Mouse (Mus musculus) left cerebral cortex, adult 2 months (tissue): Measurements from ENCODE around the gene Ror2. TPM values are rescaled to one million over a fixed set of nuclear protein-coding genes. Genes with fewer than 3 reads are reported as not detected.

ENCODE experiments used
- DNase-seq, 2 experiments: peaks; one replicate each; pipeline ENCODE4 v3.0.0; 2021 to 2022; ENCODE audit warnings: low spot score in 2 of 2, mixed read lengths in 1 of 2; ENCODE audit errors: extremely low spot score in 1 of 2
- H3K27ac ChIP-seq: fragments of 200-600 bp; 2 replicates; pipeline ENCODE4 v1.8.1; 2022
- H3K4me3 ChIP-seq: fragments of 200-600 bp; 2 replicates; pipeline ENCODE4 v1.8.1; 2022
- CTCF ChIP-seq: fragments of 200-600 bp; IDR thresholded peaks from 2 replicates; pipeline ENCODE4 v1.8.1; 2022; ENCODE audit warnings: antibody characterized with exemption, mild to moderate bottlenecking, moderate library complexity
- intact Hi-C: fragments of 180-260 bp; cut with DNase I; formaldehyde crosslinking; loops from one replicate; pipeline ENCODE4 v1.15.1; 2025
- total RNA-seq, 2 experiments: library from RNA; stranded (reverse); gene quantifications; 2 replicates each; pipeline ENCODE4 v1.2.3; 2021

The Ror2 gene
- total RNA-seq, 2 experiments from 2014 or later = 1.0 to 1.4 TPM

GRCm38 (mm10) chr13:53099771-53100682, 185.9 kb downstream of the Ror2 start:
- TF ChIP-seq CTCF = peak; percentile 38
- no peak for DNase-seq

GRCm38 (mm10) chr13:53096615-53097014, 189.3 kb downstream of the Ror2 start:
- intact Hi-C loops = loop anchor here (1.0 to 10.0 kb wide), 4 partner anchors 114 to 445 kb away; no protein-coding TSS in a partner anchor
- H3K4me3 ChIP-seq = no peak overlapping the region
- peak; percentile 61 to 82 for DNase-seq
- TF ChIP-seq CTCF = peak; percentile 98
- H3K27ac ChIP-seq = no peak overlapping the region

More at GRCm38 (mm10) chr13:53099771-53100682, 185.9 kb downstream of the Ror2 start:
- Histone ChIP-seq H3K4me3 (no peak overlapping the region), H3K27ac (no peak overlapping the region)
- intact Hi-C loops = loop anchor here (10.0 kb wide), 1 partner anchor 265 kb away; no protein-coding TSS in a partner anchor

- intact Hi-C loops = loop anchor here (1.0 to 10.0 kb wide), 2 partner anchors 260 to 384 kb away; no protein-coding TSS in a partner anchor
- peak; percentile 39 for TF ChIP-seq CTCF
- Histone ChIP-seq H3K4me3 (no peak overlapping the region), H3K27ac (no peak overlapping the region)
- DNase-seq = no peak
Observed at GRCm38 (mm10) chr13:53095222-53095621, 190.7 kb downstream of the Ror2 start.

GRCm38 (mm10) chr13:53094658-53095057, 191.3 kb downstream of the Ror2 start:
- no peak for TF ChIP-seq CTCF
- no peak overlapping the region for H3K27ac ChIP-seq
- no peak overlapping the region for H3K4me3 ChIP-seq
- DNase-seq = no peak
- intact Hi-C loops = loop anchor here (1.0 to 10.0 kb wide), 2 partner anchors 260 to 383 kb away; no protein-coding TSS in a partner anchor

- intact Hi-C loops = loop anchor here (10.0 kb wide), 1 partner anchor 259 kb away; no protein-coding TSS in a partner anchor
- no peak for TF ChIP-seq CTCF
- H3K4me3 ChIP-seq = no peak overlapping the region
- DNase-seq = no peak
- H3K27ac ChIP-seq = no peak overlapping the region
Observed at GRCm38 (mm10) chr13:53093407-53093806, 192.5 kb downstream of the Ror2 start.

- no peak overlapping the region for H3K27ac ChIP-seq
- no peak overlapping the region for H3K4me3 ChIP-seq
- intact Hi-C loops = no loop called here
- no peak for TF ChIP-seq CTCF
- DNase-seq = peak in 1 of 2 experiments; percentile 12
Observed at GRCm38 (mm10) chr13:53086552-53087282, 199.2 kb downstream of the Ror2 start.

GRCm38 (mm10) chr13:53081846-53082245, 204.1 kb downstream of the Ror2 start:
- Histone ChIP-seq H3K4me3 (no peak overlapping the region), H3K27ac (no peak overlapping the region)
- no peak for DNase-seq
- TF ChIP-seq CTCF = no peak
- intact Hi-C loops = no loop called here

GRCm38 (mm10) chr13:53077732-53078345, 208.1 kb downstream of the Ror2 start:
- DNase-seq = no peak
- no peak overlapping the region for H3K4me3 ChIP-seq
- no peak for TF ChIP-seq CTCF
- no peak overlapping the region for H3K27ac ChIP-seq
- intact Hi-C loops = no loop called here

GRCm38 (mm10) chr13:53075006-53075405, 210.9 kb downstream of the Ror2 start:
- no peak overlapping the region for H3K4me3 ChIP-seq
- intact Hi-C loops = no loop called here
- no peak for TF ChIP-seq CTCF
- no peak for DNase-seq
- no peak overlapping the region for H3K27ac ChIP-seq

- Histone ChIP-seq H3K4me3 (no peak overlapping the region), H3K27ac (no peak overlapping the region)
- intact Hi-C loops = no loop called here
- no peak for DNase-seq
- no peak for TF ChIP-seq CTCF
Observed at GRCm38 (mm10) chr13:53069076-53069690, 216.7 kb downstream of the Ror2 start.

- no peak overlapping the region for H3K4me3 ChIP-seq
Observed at GRCm38 (mm10) chr13:53068461-53068860, 217.5 kb downstream of the Ror2 start.

More at GRCm38 (mm10) chr13:53068461-53068860, 217.5 kb downstream of the Ror2 start:
- H3K27ac ChIP-seq = no peak overlapping the region
- intact Hi-C loops = no loop called here
- no peak for DNase-seq
- TF ChIP-seq CTCF = no peak
